Mouse (Mus musculus) testis, adult 2 months (tissue): ENCODE results near the gene Tcaf2. TPM values are rescaled to one million over a fixed set of nuclear protein-coding genes. Genes with fewer than 3 reads are reported as not detected.

Experiments
- H3K27ac ChIP-seq: fragments of 200-500 bp; 2 replicates; pipeline ENCODE4 v1.5.1; 2012; ENCODE audit warnings: low read depth, low read length; ENCODE audit not compliant: control insufficient read depth, insufficient read depth
- H3K27me3 ChIP-seq: fragments of 200-500 bp; 2 replicates; pipeline ENCODE4 v1.6.1; 2012; ENCODE audit warnings: mild to moderate bottlenecking, low read length, moderate library complexity; ENCODE audit not compliant: control insufficient read depth, insufficient read depth
- H3K36me3 ChIP-seq: fragments of 200-500 bp; 2 replicates; pipeline ENCODE4 v1.6.1; 2012; ENCODE audit warnings: mild to moderate bottlenecking, low read length; ENCODE audit not compliant: control insufficient read depth, insufficient read depth
- H3K4me1 ChIP-seq: fragments of 200-500 bp; 2 replicates; pipeline ENCODE4 v1.6.1; 2012; ENCODE audit warnings: low read length; ENCODE audit not compliant: control insufficient read depth, insufficient read depth
- H3K4me3 ChIP-seq: fragments of 200-500 bp; 2 replicates; pipeline ENCODE4 v1.5.1; 2012; ENCODE audit warnings: low read depth, mild to moderate bottlenecking, low read length, moderate library complexity, mixed read lengths; ENCODE audit not compliant: control insufficient read depth
- CTCF ChIP-seq: fragments of 200-500 bp; IDR thresholded peaks from 2 replicates; pipeline ENCODE4 v1.5.1; 2012; ENCODE audit warnings: low read depth, mild to moderate bottlenecking, inconsistent platforms, low read length, moderate library complexity; ENCODE audit not compliant: control insufficient read depth, insufficient read depth, insufficient replicate concordance
- POLR2A ChIP-seq: fragments of 200-500 bp; IDR thresholded peaks from 2 replicates; pipeline ENCODE4 v1.6.1; 2012; ENCODE audit warnings: low read depth, mild to moderate bottlenecking, inconsistent platforms, low read length, moderate library complexity; ENCODE audit not compliant: control insufficient read depth
- polyA plus RNA-seq: library from polyadenylated mRNA; depleted of rRNA; stranded (reverse); fragments of >200 nt; gene quantifications from 2 replicates; pipeline ENCODE4 v1.2.3, GENCODE M21; 2012; rRNA removed

Tcaf2 gene
- polyA plus RNA-seq, 1 experiment, result 0.43 TPM

- peaks cover 3% of the 10 kb centered on the region; the same call in 1 of the 2 replicates for H3K4me1 ChIP-seq
- H3K27ac ChIP-seq, result no peak within 1 kb of the TSS
- H3K4me3 ChIP-seq, result no peak within 1 kb of the TSS
- H3K36me3 ChIP-seq, result no peaks in the 10 kb centered on the region
- no peaks in the 10 kb centered on the region for H3K27me3 ChIP-seq
- TF ChIP-seq POLR2A, result no peak
- TF ChIP-seq CTCF, result no peak
These were observed 47.5 kb downstream of the Tcaf2 start, which contains the start of gene Tcaf3 for GRCm38 (mm10) chr6:42597592-42597991. TSS of gene Tcaf3 (minus strand) at chr6:42597692.

GRCm38 (mm10) chr6:42593138-42593882, 51.7 kb downstream of the Tcaf2 start:
- Histone ChIP-seq H3K27ac (no peak overlapping the region), H3K4me3 (no peak overlapping the region), H3K36me3 (no peaks in the 10 kb centered on the region), H3K4me1 (peaks cover 3% of the 10 kb centered on the region; the same call in 1 of the 2 replicates), H3K27me3 (no peaks in the 10 kb centered on the region)
- TF ChIP-seq CTCF (no peak), POLR2A (no peak)

- H3K27me3 ChIP-seq, result no peaks in the 10 kb centered on the region
- H3K4me3 ChIP-seq, result no peak overlapping the region
- H3K36me3 ChIP-seq, result no peaks in the 10 kb centered on the region
- no peaks in the 10 kb centered on the region for H3K4me1 ChIP-seq
- no peak for TF ChIP-seq CTCF
- no peak for TF ChIP-seq POLR2A
- no peak overlapping the region for H3K27ac ChIP-seq
These were observed 58.5 kb downstream of the Tcaf2 start for GRCm38 (mm10) chr6:42586569-42586968.

DNA sequence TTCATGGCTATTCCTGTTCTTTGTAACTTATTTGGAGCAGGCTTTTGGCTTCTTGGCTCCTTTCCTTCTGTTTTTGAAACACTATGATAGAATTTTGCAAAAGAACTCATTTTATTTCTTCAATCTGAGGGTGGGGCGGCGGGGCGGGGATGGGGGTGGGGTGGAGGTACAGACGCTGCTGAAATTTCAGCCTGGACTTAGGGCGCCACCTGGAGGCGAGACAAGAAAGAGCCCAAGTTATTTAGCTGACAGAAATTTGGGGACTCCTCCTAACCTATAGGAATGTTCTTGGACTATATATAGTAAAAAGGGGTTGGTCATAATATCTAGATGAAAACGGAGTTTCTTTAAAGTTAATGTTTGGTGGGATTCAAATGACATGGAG, 61.6 kb downstream of the Tcaf2 start:
- Histone ChIP-seq H3K36me3 (no peaks in the 10 kb centered on the region), H3K4me1 (no peaks in the 10 kb centered on the region), H3K27me3 (no peaks in the 10 kb centered on the region), H3K4me3 (no peak overlapping the region), H3K27ac (no peak overlapping the region)
- peak; percentile 47; the same call in 1 of the 2 replicates for TF ChIP-seq CTCF
- no peak for TF ChIP-seq POLR2A

DNA sequence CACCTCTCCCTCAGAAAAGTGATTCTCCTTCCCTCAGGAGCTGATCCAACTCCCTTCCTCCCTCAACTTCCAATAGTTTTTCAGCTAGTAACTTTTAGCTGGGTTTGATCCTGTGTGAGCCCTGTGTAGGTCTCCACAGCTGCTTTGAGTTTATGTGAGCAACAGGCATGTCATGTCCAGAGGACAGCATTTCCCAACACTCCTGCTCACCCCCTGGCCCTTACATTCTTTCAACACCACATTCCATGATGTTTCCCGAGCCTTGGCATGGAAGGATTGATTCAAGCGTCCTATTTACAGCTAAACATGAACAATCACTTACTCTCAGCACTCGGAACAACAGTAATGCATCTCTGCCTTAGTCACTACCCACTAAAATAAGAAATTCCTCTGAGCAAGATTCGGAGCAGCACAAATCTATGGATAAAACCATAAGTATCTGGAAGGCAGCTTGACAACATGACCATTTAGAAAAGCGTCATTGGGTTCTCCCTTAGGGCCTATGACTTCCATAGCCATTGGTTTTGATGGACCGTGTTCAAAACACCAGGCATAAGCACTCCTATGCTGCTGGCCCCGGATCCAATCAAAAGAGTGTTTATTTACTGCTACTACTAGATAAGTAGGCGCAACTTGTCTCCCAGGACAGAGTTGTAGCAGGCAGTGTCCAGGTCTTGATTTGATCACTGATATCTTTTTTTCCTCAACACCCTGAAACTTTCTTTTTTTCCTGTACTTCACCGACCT, 62.1 kb downstream of the Tcaf2 start:
- H3K4me3 ChIP-seq, result no peak overlapping the region
- H3K27ac ChIP-seq, result no peak overlapping the region
- no peaks in the 10 kb centered on the region for H3K4me1 ChIP-seq
- no peaks in the 10 kb centered on the region for H3K36me3 ChIP-seq
- no peaks in the 10 kb centered on the region for H3K27me3 ChIP-seq
- TF ChIP-seq POLR2A, result no peak
- TF ChIP-seq CTCF, result no peak

DNA sequence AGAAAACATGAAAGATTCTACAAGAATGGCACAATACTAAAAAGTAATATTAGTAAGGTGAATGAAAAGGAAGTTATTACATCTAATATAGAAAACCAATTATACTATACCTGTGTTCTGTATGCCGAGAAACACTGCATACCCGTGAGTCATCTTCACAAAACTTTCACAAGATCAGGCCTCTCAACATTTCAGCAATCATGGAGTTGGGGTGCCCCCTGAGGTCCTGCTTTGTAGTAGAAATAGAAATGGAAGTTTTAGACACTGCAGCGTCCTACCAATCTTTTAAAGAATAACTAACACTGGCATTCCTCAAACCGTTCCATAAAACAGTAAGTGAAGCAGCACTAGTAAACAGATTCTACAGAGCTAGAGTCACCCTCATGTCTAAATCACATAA, 66.4 kb downstream of the Tcaf2 start:
- no peak overlapping the region for H3K4me3 ChIP-seq
- H3K27me3 ChIP-seq, result no peaks in the 10 kb centered on the region
- no peaks in the 10 kb centered on the region for H3K36me3 ChIP-seq
- no peak overlapping the region for H3K27ac ChIP-seq
- no peaks in the 10 kb centered on the region for H3K4me1 ChIP-seq
- TF ChIP-seq POLR2A, result no peak
- TF ChIP-seq CTCF, result no peak

DNA sequence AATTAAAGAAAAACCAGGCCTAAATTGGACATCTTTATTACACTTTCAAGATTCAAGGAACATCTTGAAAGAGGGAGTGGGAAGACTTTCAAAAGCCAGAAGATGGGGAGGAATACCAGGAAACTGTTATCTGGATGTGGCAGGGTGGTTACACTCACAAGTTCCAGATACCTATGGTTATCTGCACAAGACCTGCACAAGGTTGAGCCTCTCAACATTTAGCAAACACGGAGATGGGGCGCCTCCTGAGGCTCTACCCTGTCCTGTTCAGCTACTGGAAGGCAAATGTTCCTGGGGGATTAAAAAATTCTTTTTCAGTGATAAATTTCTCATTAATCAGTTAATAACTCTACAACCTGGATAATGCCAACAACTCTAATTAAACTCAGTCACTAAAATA, 67.6 kb downstream of the Tcaf2 start:
- H3K4me1 ChIP-seq, result no peaks in the 10 kb centered on the region
- H3K4me3 ChIP-seq, result no peak overlapping the region
- no peaks in the 10 kb centered on the region for H3K27me3 ChIP-seq
- TF ChIP-seq POLR2A (no peak), CTCF (no peak)
- no peak overlapping the region for H3K27ac ChIP-seq
- no peaks in the 10 kb centered on the region for H3K36me3 ChIP-seq

Other genes starting within 250 kb of the Tcaf2 start
- not detected in 2 replicates for gene Tas2r143, start 245.0 kb downstream of the Tcaf2 start, polyA plus RNA-seq
- gene Tas2r135, start 239.8 kb downstream of the Tcaf2 start, polyA plus RNA-seq, result not detected in 2 replicates
- not detected in 2 replicates for gene Tas2r126, start 210.7 kb downstream of the Tcaf2 start, polyA plus RNA-seq
- gene Olfr458, start 180.1 kb downstream of the Tcaf2 start, polyA plus RNA-seq, result 0.16 TPM in 1 of 2 replicates, not detected in the other
- not detected in 2 replicates for gene Olfr457, start 168.9 kb downstream of the Tcaf2 start, polyA plus RNA-seq
- gene Olfr456, start 158.0 kb downstream of the Tcaf2 start, polyA plus RNA-seq, result 0.20 and 0.42 TPM in 2 replicates
- gene Olfr455, start 97.7 kb downstream of the Tcaf2 start, polyA plus RNA-seq, result 0.02 and 0.15 TPM in 2 replicates
- gene Tcaf3, start 47.6 kb downstream of the Tcaf2 start, polyA plus RNA-seq, result not detected in 2 replicates
- gene Tcaf1, start 64.8 kb upstream of the Tcaf2 start, polyA plus RNA-seq, result 2.2 and 2.6 TPM in 2 replicates
- not detected in 2 replicates for gene Olfr453, start 94.1 kb upstream of the Tcaf2 start, polyA plus RNA-seq
- gene Olfr38, start 111.2 kb upstream of the Tcaf2 start, polyA plus RNA-seq, result not detected in 2 replicates
- not detected in 2 replicates for gene Olfr452, start 139.8 kb upstream of the Tcaf2 start, polyA plus RNA-seq
- gene Olfr450, start 166.7 kb upstream of the Tcaf2 start, polyA plus RNA-seq, result not detected in 2 replicates
- gene Olfr449, start 189.1 kb upstream of the Tcaf2 start, polyA plus RNA-seq, result not detected in 2 replicates
- gene Olfr448, start 245.2 kb upstream of the Tcaf2 start, polyA plus RNA-seq, result not detected in 2 replicates